In the genomic region with DNA sequence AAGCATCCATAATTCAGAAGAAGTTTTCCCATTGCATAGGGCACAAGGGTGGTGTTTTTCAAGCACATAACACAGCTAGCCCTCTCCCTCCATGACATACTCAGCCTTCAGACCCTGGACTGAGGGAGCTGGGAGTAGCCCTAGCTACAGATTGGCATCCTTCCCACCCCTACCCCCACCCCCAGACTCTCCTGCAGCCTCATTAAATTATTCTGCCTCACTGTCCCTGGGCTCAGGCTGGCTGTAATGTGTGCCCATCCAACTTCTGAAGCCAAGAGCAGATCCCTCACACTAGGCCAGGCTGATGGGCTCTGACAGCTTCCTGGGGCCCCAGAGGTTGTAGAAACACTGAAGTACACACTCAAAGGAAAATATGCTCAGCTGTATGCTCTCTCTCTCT, we compare ENCODE assay signal across 19 mouse cellular contexts. TPM values are rescaled to one million over a fixed set of nuclear protein-coding genes. Genes with fewer than 3 reads are reported as not detected.
A peak's percentile ranks its signal among the peaks of the same experiment; 100 is the strongest.
DNase-seq lines count a peak whose midpoint lies in the region; ATAC-seq lines count a peak whose summit lies in the region.
"Had no signal": no experiment of that assay in that cellular context is flagged by ENCODE, and none has a peak within 500 bp of the region (broad histone marks: within the 10 kb centered on the region; RNA-seq: fewer than 3 reads in every experiment).

No protein-coding gene starts in this region.

- no peaks in the 10 kb centered on the region for H3K36me3 ChIP-seq in hindbrain, embryonic 15.5 days
- H3K36me3 ChIP-seq in hindbrain, embryonic 12.5 days, result no peaks in the 10 kb centered on the region
- no peaks in the 10 kb centered on the region for H3K36me3 ChIP-seq in embryonic facial prominence, embryonic 14.5 days (ENCODE audit: control insufficient read depth, insufficient read depth, low read length)
- no peaks in the 10 kb centered on the region for H3K36me3 ChIP-seq in hindbrain, embryonic 16.5 days (ENCODE audit: control insufficient read depth, insufficient read depth, low read length)
- H3K36me3 ChIP-seq: neural tube, embryonic 12.5 days had no signal

- no peak overlapping the region for H3K4me2 ChIP-seq in hindbrain, embryonic 15.5 days
- no peak overlapping the region for H3K4me2 ChIP-seq in hindbrain, embryonic 12.5 days (replicated peaks)
- H3K4me2 ChIP-seq in embryonic facial prominence, embryonic 14.5 days (ENCODE audit: low read depth, low read length), result no peak overlapping the region
- H3K4me2 ChIP-seq in hindbrain, embryonic 16.5 days (ENCODE audit: low read length), result no peak overlapping the region
- H3K4me2 ChIP-seq: neural tube, embryonic 12.5 days had no signal

- H3K9ac ChIP-seq in hindbrain, embryonic 15.5 days, result no peak overlapping the region
- no peak overlapping the region for H3K9ac ChIP-seq in hindbrain, embryonic 12.5 days
- no peak overlapping the region for H3K9ac ChIP-seq in embryonic facial prominence, embryonic 14.5 days (ENCODE audit: low read depth, low read length)
- H3K9ac ChIP-seq in hindbrain, embryonic 16.5 days (ENCODE audit: low read depth, low read length), result no peak overlapping the region
- H3K9ac ChIP-seq: neural tube, embryonic 12.5 days had no signal

- DNase-seq in Muller cell, postnatal 12 days (ENCODE audit: inconsistent ontology term), result peak; percentile 98
- DNase-seq in embryonic facial prominence, embryonic 14.5 days (ENCODE audit: low spot score), result peak; percentile 72
- no peak for DNase-seq in layer of hippocampus, postnatal 25 days (ENCODE audit: extremely low spot score in 1 of 2, low spot score in 1 of 2)
- DNase-seq in kidney, postnatal 14 days, result no peak
- no peak for DNase-seq in layer of hippocampus, postnatal 36 days
- DNase-seq: cerebellum, adult 11-12 months; heart, adult 11 months; heart, postnatal 10 days had no signal

- H3K27me3 ChIP-seq in hindbrain, embryonic 15.5 days, result no peaks in the 10 kb centered on the region
- no peaks in the 10 kb centered on the region for H3K27me3 ChIP-seq in hindbrain, embryonic 12.5 days
- H3K27me3 ChIP-seq in embryonic facial prominence, embryonic 14.5 days (replicated peaks; ENCODE audit: control insufficient read depth, insufficient read depth, low read length), result no peaks in the 10 kb centered on the region
- no peaks in the 10 kb centered on the region for H3K27me3 ChIP-seq in hindbrain, embryonic 16.5 days (replicated peaks; ENCODE audit: control insufficient read depth, insufficient read depth, low read length)
- H3K27me3 ChIP-seq: neural tube, embryonic 12.5 days had no signal

- H3K27ac ChIP-seq in hindbrain, embryonic 15.5 days (replicated peaks), result no peak overlapping the region
- no peak overlapping the region for H3K27ac ChIP-seq in hindbrain, embryonic 12.5 days
- no peak overlapping the region for H3K27ac ChIP-seq in embryonic facial prominence, embryonic 14.5 days (replicated peaks; ENCODE audit: low read depth, low read length)
- no peak overlapping the region for H3K27ac ChIP-seq in hindbrain, embryonic 16.5 days (ENCODE audit: low read depth, low read length)
- H3K27ac ChIP-seq: neural tube, embryonic 12.5 days had no signal

- no peak overlapping the region for H3K4me3 ChIP-seq in hindbrain, embryonic 15.5 days
- H3K4me3 ChIP-seq in hindbrain, embryonic 12.5 days, result no peak overlapping the region
- no peak overlapping the region for H3K4me3 ChIP-seq in embryonic facial prominence, embryonic 14.5 days (ENCODE audit: low read depth, low read length)
- H3K4me3 ChIP-seq in hindbrain, embryonic 16.5 days (ENCODE audit: low read length), result no peak overlapping the region
- H3K4me3 ChIP-seq: erythroblast, embryonic 14.5 days; neural tube, embryonic 12.5 days had no signal

- H3K4me1 ChIP-seq in hindbrain, embryonic 15.5 days (replicated peaks), result peaks cover 9% of the 10 kb centered on the region
- H3K4me1 ChIP-seq in hindbrain, embryonic 12.5 days, result peaks cover 14% of the 10 kb centered on the region
- H3K4me1 ChIP-seq in embryonic facial prominence, embryonic 14.5 days (ENCODE audit: control insufficient read depth, insufficient read depth, low read length), result peaks cover 25% of the 10 kb centered on the region
- peaks cover 7% of the 10 kb centered on the region for H3K4me1 ChIP-seq in hindbrain, embryonic 16.5 days (ENCODE audit: control insufficient read depth, insufficient read depth, low read depth, low read length)

- no peaks in the 10 kb centered on the region for H3K9me3 ChIP-seq in hindbrain, embryonic 15.5 days
- H3K9me3 ChIP-seq in hindbrain, embryonic 12.5 days (replicated peaks), result no peaks in the 10 kb centered on the region
- H3K9me3 ChIP-seq in embryonic facial prominence, embryonic 14.5 days (ENCODE audit: control insufficient read depth, low read length), result no peaks in the 10 kb centered on the region
- H3K9me3 ChIP-seq in hindbrain, embryonic 16.5 days (ENCODE audit: control insufficient read depth, low read length), result no peaks in the 10 kb centered on the region
- H3K9me3 ChIP-seq: neural tube, embryonic 12.5 days had no signal

- peak; percentile 60; the same call in 1 of the 2 replicates for ATAC-seq in hindbrain, embryonic 15.5 days (ENCODE audit: low FRiP score, low read depth)
- no peak for ATAC-seq in hindbrain, embryonic 12.5 days (ENCODE audit: low FRiP score)
- peak; percentile 41; the same call in 1 of the 2 replicates for ATAC-seq in embryonic facial prominence, embryonic 14.5 days (ENCODE audit: low read depth)
- ATAC-seq in hindbrain, embryonic 16.5 days, result peak; percentile 57

RNA-seq across cellular contexts. Expression of a gene that starts 53.6 kb away (rescaled TPM):
- polyA plus RNA-seq in hindbrain, embryonic 15.5 days (2015; fragmentation: Nextera tagmentation; extraction: Ambion mirVana), result not detected in 2 replicates
- not detected in 2 replicates for polyA plus RNA-seq in hindbrain, embryonic 12.5 days (2016; fragmentation: Nextera tagmentation; extraction: Ambion mirVana)
- polyA plus RNA-seq in embryonic facial prominence, embryonic 14.5 days (2014; fragmentation: Nextera tagmentation; extraction: Ambion mirVana), result not detected in 2 replicates
- 0.06 and 0.09 TPM in 2 replicates for polyA plus RNA-seq in hindbrain, embryonic 16.5 days (2015; fragmentation: Nextera tagmentation; extraction: Ambion mirVana)
- 1 to 10 TPM in 1 of 2 experiments, under 1 TPM in 1; 0.96 to 1.1 TPM for total RNA-seq in layer of hippocampus, postnatal 25 days (2021)
- under 1 TPM; 0.15 to 0.88 TPM for total RNA-seq in layer of hippocampus, postnatal 36 days (2021)
- total RNA-seq: adrenal gland, adult 18-20 months; ES-E14; liver, adult 2 months had no signal
- polyA plus RNA-seq: erythroblast, embryonic 14.5 days; intestine, embryonic 14.5 days; kidney, embryonic 16.5 days; liver, adult 2 months; neural tube, embryonic 12.5 days; stomach, embryonic 14.5 days had no signal

Comparison
In these comparisons a context has a peak if more than half of its experiments do, and no peak if none do; other contexts are left out.
1. DNase-seq: peak in Muller cell, postnatal 12 days (single experiment) and embryonic facial prominence, embryonic 14.5 days (single experiment); none in layer of hippocampus, postnatal 25 days (0 of 2), kidney, postnatal 14 days (single experiment) and layer of hippocampus, postnatal 36 days (0 of 2).